Mouse (Mus musculus) heart, postnatal 14 days (tissue): ENCODE measurements around the gene Gimap3. TPM values are rescaled to one million over a fixed set of nuclear protein-coding genes. Genes with fewer than 3 reads are reported as not detected.

Experiments
- DNase-seq, 2 experiments: peaks; one replicate each; pipeline ENCODE4 v3.0.0; 2021 to 2022
- intact Hi-C: fragments of 180-260 bp; cut with DNase I; formaldehyde crosslinking; loops from one replicate; pipeline ENCODE4 v1.15.1; 2025
- total RNA-seq, 2 experiments: library from RNA; stranded (reverse); gene quantifications; 2 replicates each; pipeline ENCODE4 v1.2.3; 2021

The Gimap3 gene
- total RNA-seq, 2 experiments from 2014 or later: 0.67 to 0.68 TPM

DNA sequence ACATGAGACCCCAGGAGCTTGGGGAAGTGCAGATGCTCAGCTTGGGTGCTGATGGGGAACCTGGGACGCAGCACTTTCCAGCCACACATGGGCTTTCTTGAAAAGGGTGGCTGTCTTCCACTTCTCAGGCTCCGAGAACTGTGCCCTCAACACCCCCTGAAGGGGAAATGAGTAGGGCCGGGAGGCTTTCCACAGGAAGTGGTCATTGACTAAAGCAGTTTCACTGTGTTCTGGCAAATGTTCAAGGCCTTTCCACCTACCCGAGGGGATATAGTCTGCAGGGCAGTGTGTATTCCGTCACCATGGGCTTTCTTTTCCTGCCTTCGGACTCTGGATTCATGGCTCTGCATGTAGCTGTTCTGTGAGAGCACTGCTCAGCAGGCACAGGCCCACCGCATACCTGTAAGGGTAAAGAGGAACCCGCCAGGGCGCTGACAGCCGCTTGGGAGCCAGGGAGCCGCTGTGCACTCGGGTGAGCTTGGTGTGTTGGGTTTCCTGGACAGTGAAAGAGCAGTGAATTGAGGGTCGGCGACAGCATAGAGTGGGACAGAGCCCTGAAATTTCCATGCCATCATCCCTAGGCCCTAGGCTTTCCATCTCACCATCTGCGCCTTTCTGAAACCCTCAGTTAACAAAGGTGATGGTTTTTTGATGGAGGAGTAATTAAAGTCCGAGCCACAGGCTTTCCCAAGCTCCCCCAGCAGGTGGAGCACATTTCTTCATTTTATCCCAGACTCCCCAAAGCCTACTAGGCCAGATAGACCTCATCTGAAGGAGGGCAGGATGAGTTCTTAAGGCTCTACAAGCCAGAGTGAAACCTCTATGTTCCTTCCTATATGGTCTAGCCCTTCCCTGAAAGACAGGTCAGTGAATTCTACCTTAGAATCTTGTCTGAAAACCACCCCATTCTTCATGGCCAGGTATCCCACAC, 24.4 kb downstream of the Gimap3 start, which contains the start of gene Gimap5:
Gene Gimap5 (plus strand): TSS at position 239 of the 931 bp plus-strand sequence.
- intact Hi-C loops: loop anchor here (2.0 to 10.0 kb wide), 2 partner anchors 99 to 301 kb away; partner anchors contain the start of genes Gimap8, Sspo and Zfp467
- DNase-seq: peak; percentile 47 to 58

GRCm38 (mm10) chr6:48745490-48745889, 25.2 kb downstream of the Gimap3 start:
- DNase-seq: no peak
- intact Hi-C loops: loop anchor here (10.0 kb wide), 1 partner anchor 301 kb away; the partner anchor contains the start of genes Sspo and Zfp467

GRCm38 (mm10) chr6:48742422-48743351, 28.0 kb downstream of the Gimap3 start:
- intact Hi-C loops: loop anchor here (10.0 kb wide), 1 partner anchor 298 kb away; the partner anchor contains the start of genes Sspo and Zfp467
- no peak for DNase-seq

DNA sequence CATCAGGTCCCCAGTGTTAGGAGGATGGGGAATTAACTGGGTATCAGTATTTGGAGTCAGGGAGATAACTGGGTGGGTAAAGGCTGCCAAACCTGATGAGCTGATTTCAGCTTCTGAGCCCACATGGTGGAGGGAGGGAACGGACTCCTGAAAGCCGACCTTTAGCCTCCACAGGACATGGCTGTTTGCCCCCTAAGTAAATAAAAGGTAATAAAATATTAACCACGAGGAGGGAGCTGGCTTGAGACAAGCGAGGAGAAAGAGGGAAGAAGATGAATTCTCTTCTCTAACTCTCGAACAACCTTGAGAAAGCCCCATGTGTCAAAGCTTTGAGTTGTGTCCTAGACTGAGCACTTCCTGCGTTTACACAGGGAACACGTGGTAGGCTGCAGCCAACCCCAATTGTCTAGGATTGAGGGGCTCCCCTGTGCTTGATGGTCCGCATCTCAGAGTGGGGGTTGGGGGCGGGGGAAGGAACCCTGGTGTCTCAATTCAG, 28.9 kb downstream of the Gimap3 start:
- no peak for DNase-seq
- intact Hi-C loops: loop anchor here (2.0 to 10.0 kb wide), 2 partner anchors 37 to 297 kb away; partner anchors contain the start of genes Sspo and Zfp467

GRCm38 (mm10) chr6:48741273-48741672, 29.4 kb downstream of the Gimap3 start:
- DNase-seq: no peak
- intact Hi-C loops: loop anchor here (2.0 to 10.0 kb wide), 2 partner anchors 36 to 296 kb away; partner anchors contain the start of genes Sspo and Zfp467

DNA sequence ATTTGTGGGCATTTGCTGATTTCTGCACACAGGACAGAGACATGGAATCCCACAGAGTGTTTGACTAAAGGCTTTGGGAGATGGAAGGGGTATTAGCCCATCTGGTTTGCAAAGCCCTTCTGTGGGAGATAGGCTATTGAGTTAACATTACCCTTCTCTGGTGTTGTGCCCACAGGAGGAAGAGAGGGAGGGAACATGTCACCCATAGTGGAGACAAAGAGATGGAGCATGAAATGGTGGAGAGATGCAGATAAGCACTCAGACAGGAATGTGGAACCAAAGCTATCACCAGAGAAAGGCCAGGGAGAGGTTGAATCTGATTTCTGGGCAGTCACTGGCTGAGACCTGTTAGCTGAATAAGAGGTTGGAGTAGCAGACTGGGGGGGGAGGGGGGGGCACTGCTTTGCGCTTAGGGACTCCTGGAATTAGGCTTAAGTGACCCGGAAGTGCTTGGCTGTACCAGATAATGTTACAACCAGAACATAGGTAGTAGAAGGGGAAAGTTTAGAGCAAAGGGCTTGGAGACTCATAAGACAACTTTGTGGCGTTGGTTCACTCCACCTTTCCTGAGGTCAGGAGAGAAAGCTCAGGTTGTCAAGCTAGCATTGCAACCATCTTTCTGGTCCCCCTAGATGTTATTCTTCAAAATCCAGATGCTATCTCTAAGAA, 30.0 kb downstream of the Gimap3 start:
- no peak for DNase-seq
- intact Hi-C loops: loop anchor here (2.0 to 10.0 kb wide), 2 partner anchors 36 to 296 kb away; partner anchors contain the start of genes Sspo and Zfp467

DNA sequence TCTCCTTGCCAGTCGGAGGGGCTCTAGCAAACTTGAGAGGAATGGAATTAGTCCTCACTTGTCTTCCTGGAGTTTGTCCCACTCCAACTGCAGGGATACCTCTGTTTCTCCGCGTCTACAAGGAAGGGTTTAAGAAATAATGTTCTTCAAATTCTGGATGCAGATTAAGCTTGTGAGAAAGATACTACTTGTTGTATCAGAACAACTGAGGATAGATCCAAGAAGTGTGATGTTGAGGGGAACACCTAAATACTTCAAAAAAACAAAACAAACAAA, 30.9 kb downstream of the Gimap3 start:
- no peak for DNase-seq
- intact Hi-C loops: loop anchor here (2.0 to 10.0 kb wide), 2 partner anchors 35 to 295 kb away; partner anchors contain the start of genes Sspo and Zfp467

DNA sequence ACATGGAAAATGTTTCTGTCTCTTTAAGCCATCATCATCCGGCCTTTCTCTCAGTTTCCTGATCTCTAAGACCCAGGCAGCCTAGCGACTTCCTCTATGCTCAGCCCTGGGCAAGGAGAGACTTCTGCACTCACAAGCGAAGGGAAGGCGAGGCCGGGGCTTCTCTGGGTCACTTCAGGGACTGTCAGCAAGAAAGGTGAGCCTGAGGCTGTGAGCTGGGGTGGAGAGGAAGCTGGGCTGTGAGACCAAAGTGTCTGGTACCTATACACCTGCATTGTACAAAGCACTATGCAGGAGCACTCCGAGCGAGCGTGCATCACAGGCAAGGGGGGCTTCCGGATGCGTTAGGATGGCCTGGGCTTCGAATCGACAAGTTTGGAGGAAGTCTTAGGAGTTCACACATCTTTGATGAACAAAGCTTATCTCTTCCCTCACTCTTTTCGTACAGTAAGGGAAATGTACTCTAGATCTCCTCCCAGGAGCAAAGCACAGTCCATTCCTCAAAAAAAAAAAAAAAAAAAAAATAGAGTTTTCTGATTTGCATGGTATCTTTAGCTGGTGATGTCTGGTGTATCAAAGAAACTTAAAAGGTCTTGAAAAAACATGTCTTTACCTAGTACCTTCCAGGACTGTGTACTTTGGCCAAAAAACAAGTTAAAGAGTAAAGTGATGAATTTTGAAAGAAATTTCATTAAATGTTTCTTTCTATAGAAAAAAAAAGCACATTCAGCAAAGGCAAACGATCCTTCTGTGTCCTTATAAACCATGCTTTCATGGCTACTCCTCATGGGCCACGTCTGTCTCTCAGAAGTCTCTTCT, 31.5 kb downstream of the Gimap3 start, which contains the start of gene Gimap1:
Gene Gimap1 (plus strand): TSS at position 94 of the 819 bp plus-strand sequence.
- peak; percentile 52 for DNase-seq
- intact Hi-C loops: no loop called here

DNA sequence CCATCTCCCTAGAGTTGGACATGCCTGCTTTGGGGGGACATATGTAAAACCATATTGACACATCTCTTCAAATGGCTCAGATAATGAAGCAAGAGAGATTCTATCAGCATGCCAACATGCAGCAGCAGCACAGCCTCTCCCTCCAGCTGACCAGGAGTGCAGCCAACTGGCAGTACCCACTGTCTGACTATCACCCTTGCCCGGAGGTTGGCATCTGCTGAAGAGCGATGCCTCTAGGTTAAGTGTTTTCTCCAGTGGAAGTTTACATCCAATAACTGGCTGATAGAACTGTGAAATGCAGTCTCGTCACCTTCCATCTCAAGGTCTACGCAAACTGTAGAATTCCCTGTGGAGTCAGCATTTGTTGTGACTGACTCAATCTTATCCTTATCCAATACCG, 33.0 kb downstream of the Gimap3 start:
- intact Hi-C loops: no loop called here
- peak; percentile 26 to 48 for DNase-seq

DNA sequence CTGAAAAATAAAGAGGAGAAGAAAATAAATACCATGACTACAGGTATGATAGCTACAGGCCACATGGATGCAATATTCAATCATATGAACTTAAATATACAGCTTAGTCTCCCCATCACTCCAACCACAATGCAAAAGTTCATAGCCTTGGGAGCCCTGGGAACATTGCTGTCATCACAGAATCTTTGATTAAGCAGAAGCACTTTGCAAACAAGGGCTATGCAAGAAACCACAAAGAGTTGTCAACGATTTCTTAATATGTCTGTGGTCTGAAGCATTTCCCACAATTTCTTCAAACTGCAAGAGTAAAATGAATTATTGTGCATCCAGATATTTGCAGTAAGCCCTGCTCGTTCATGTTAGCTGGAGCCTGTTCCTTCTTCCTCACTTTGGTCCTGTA, 33.6 kb downstream of the Gimap3 start:
- no peak for DNase-seq
- intact Hi-C loops: no loop called here

DNA sequence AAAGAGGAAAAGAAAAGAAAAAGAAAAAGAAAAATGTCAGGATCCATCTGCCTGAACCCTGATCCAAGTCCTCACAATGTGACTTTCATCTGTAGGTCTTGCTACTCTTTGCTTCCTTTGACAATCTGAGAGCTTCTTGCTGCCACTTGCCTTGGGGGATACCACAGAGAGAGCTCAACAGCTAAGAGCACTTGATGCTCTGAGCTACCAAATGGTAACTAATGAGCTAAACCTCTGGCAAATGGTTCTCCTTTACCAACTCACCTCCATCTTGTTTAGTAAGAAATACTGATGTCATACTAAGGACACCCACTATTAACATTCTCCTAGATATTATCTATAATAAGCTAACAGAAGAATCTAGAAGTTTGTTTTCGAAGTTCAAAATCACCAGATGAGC, 37.0 kb downstream of the Gimap3 start:
- no peak for DNase-seq
- intact Hi-C loops: no loop called here

GRCm38 (mm10) chr6:48732864-48733304, 37.8 kb downstream of the Gimap3 start:
- intact Hi-C loops: no loop called here
- no peak for DNase-seq

DNA sequence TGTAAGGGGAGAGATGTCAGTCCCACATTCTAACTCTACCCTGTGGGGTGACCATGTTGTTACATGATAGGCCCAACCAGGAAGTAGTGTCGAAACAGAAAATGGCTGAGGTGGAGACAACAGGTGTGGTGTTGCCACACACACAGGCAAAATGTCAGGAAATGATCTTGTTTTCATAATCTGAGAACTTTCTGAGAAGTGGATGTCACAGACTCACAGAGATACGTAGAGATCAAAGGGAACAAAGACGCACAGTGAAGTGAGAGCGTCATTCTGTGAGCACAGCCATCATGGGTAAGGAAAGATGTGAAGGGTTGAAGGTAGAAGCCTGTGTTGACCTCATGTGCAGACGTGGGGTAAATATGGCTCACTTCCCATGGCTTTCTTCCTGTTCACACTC, 42.9 kb downstream of the Gimap3 start:
- DNase-seq: no peak
- intact Hi-C loops: no loop called here

- intact Hi-C loops: no loop called here
- DNase-seq: peak; percentile 63 to 75
These were observed 45.2 kb downstream of the Gimap3 start for GRCm38 (mm10) chr6:48725476-48725875.

- intact Hi-C loops: no loop called here
- DNase-seq: no peak
These were observed 47.2 kb downstream of the Gimap3 start for GRCm38 (mm10) chr6:48723468-48723867.

DNA sequence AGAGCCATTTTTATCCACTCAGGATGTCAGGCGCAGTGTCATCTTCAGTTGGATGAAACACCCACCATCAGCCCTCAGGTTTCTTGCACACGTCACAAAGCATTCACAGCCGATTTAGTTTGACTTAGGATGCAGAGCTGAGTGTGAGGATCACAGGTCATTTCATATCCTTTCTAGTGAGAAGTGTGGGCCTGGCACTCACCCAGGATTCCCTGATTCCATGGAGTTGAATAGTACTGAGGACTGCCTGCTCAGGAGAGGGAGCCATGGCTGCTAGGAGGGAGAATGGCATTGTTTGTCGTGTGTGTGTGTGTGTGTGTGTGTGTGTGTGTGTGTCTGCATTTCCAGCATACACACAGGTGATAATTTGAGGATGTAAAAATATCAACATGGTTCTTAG, 50.3 kb downstream of the Gimap3 start:
- no peak for DNase-seq
- intact Hi-C loops: no loop called here

DNA sequence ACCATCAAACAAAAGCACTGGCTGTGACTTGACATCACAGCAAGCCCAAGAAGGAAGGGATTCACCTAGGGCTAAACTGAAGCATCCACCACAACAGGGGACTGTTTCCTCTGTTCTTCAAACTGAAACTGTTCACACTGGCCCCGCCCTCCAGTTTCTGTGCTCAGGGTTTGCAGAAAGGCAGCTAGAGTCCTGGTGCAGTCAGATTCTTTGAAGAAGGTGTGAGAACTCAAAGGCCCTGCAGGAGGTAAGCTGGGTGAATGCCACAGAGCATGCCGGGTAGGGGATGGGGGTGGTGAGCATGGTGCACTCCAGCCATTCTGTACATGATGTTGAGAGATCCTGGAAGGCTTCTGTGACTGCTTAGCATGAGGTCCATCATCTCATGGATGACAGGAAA, 52.2 kb downstream of the Gimap3 start, which contains the start of the genes Gm28053 and Gimap7:
Gene Gm28053 (plus strand): TSS at position 153 of the 400 bp plus-strand sequence.
Gene Gimap7 (plus strand): TSS at position 167 of the 400 bp plus-strand sequence.
- intact Hi-C loops: no loop called here
- DNase-seq: no peak
